Mouse (Mus musculus): ENCODE measurements around the gene Tmem160.

GRCm38 (mm10) chr7:16493361-16493760, 40.8 kb downstream of the Tmem160 start:
- TF ChIP-seq CTCF (IDR thresholded peaks at IDR 0.05; ENCODE audit: extremely low read depth, insufficient read length, insufficient replicate concordance, low read depth, low read length), result peak; percentile 57; the same call in 1 of the 2 replicates
- no peak for TF ChIP-seq POLR2A (IDR thresholded peaks at IDR 0.05; ENCODE audit: low read depth, low read length)
